Mouse (Mus musculus) kidney, postnatal 36 days (tissue): ENCODE data around the gene Xxylt1.
A peak's percentile ranks its signal among the peaks of the same experiment; 100 is the strongest.

Experiments
- DNase-seq, 2 experiments: peaks; one replicate each; pipeline ENCODE4 v3.0.0; 2021 to 2022; ENCODE audit warnings: mixed read lengths in 2 of 2

The Xxylt1 gene

GRCm38 (mm10) chr16:31061246-31061880 lies 19.9 kb downstream of the Xxylt1 start:
- no peak for DNase-seq

- DNase-seq, result no peak
These were observed 20.5 kb downstream of the Xxylt1 start for GRCm38 (mm10) chr16:31060714-31061113.

GRCm38 (mm10) chr16:31060226-31060625 lies 21.0 kb downstream of the Xxylt1 start:
- DNase-seq, result no peak

- no peak for DNase-seq
These were observed 21.5 kb downstream of the Xxylt1 start for GRCm38 (mm10) chr16:31059730-31060129.

GRCm38 (mm10) chr16:31052812-31053211 lies 28.4 kb downstream of the Xxylt1 start:
- peak in 1 of 2 experiments; percentile 46 for DNase-seq

GRCm38 (mm10) chr16:31052177-31052726 lies 29.0 kb downstream of the Xxylt1 start:
- DNase-seq, result no peak

- peak in 1 of 2 experiments; percentile 27 for DNase-seq
These were observed 30.5 kb downstream of the Xxylt1 start for GRCm38 (mm10) chr16:31050701-31051100.

- no peak for DNase-seq
These were observed 33.0 kb downstream of the Xxylt1 start for GRCm38 (mm10) chr16:31048194-31048593.

GRCm38 (mm10) chr16:31047186-31047898 lies 33.9 kb downstream of the Xxylt1 start:
- no peak for DNase-seq

GRCm38 (mm10) chr16:31046217-31046659 lies 35.0 kb downstream of the Xxylt1 start:
- DNase-seq, result no peak

GRCm38 (mm10) chr16:31045211-31045610 lies 36.0 kb downstream of the Xxylt1 start:
- DNase-seq, result no peak

GRCm38 (mm10) chr16:31043136-31043535 lies 38.1 kb downstream of the Xxylt1 start:
- DNase-seq, result no peak

- DNase-seq, result no peak
These were observed 39.7 kb downstream of the Xxylt1 start for GRCm38 (mm10) chr16:31041566-31041965.

GRCm38 (mm10) chr16:31039803-31040459 lies 41.3 kb downstream of the Xxylt1 start:
- no peak for DNase-seq

- no peak for DNase-seq
These were observed 43.8 kb downstream of the Xxylt1 start for GRCm38 (mm10) chr16:31037431-31037830.

GRCm38 (mm10) chr16:31035651-31036245 lies 45.5 kb downstream of the Xxylt1 start:
- no peak for DNase-seq

GRCm38 (mm10) chr16:31035235-31035634 lies 46.0 kb downstream of the Xxylt1 start:
- DNase-seq, result no peak

- no peak for DNase-seq
These were observed 47.2 kb downstream of the Xxylt1 start for GRCm38 (mm10) chr16:31034051-31034450.

GRCm38 (mm10) chr16:31029739-31030485 lies 51.3 kb downstream of the Xxylt1 start:
- no peak for DNase-seq

- no peak for DNase-seq
These were observed 53.6 kb downstream of the Xxylt1 start for GRCm38 (mm10) chr16:31027675-31028074.

GRCm38 (mm10) chr16:31025516-31025915 lies 55.7 kb downstream of the Xxylt1 start:
- DNase-seq, result no peak

- DNase-seq, result no peak
These were observed 56.2 kb downstream of the Xxylt1 start for GRCm38 (mm10) chr16:31024997-31025396.
